Mouse (Mus musculus): ENCODE measurements around the gene Ubtd1. TPM values are rescaled to one million over a fixed set of nuclear protein-coding genes. Genes with fewer than 3 reads are reported as not detected.

Gene Ubtd1
- polyA plus RNA-seq, 1 experiment from 2014 or later, result 12.8 TPM

DNA sequence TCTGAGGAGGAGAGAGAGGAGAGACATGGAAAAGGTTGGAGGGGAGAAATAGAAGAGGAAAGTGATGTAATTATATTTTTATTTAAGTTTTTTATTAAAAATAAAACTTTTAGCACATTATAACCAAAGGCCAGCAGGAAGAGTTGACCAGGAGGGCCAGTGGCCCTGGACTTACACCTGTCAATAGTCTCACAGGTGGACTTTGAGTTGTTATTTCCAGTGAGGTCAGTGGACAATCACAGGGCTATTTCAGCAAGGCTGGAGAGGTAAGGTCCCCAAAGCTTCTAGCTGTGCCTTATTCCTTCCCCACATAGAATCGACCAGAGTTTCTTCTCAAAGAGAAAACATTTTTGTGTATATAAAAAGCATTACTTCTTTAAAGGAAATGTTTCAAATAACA, 68.7 kb downstream of the Ubtd1 start:
- H3K36me3 ChIP-seq, result no peaks in the 10 kb centered on the region
- WGBS, result 69% methylated on average over 1 of the region's 1 CpGs

DNA sequence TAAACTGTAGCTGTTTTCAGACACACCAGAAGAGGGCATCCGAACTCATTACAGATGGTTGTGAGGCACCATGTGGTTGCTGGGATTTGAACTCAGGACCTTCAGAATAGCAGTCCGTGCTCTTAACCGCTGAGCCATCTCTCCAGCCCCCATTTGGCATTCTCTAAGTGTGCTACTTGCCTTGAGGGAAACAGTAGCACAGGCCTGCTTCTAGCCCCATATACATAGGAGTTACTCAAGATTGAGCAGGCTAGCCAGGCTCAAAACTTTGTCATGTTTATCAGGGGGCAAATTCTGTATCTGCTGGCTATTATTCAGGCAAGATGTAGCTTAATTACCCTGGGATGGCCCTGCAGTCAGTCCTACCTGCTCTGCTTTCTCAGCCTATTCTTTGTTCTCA, 69.8 kb downstream of the Ubtd1 start:
- WGBS, result 78% methylated on average over 3 of the region's 3 CpGs
- Histone ChIP-seq H3K9ac (no peak overlapping the region), H3K36me3 (no peaks in the 10 kb centered on the region), H3K4me3 (no peak overlapping the region), H3K4me2 (no peak overlapping the region), H3K27me3 (replicated peaks) (no peaks in the 10 kb centered on the region), H3K9me3 (no peaks in the 10 kb centered on the region), H3K4me1 (no peaks in the 10 kb centered on the region), H3K27ac (replicated peaks) (no peak overlapping the region)
- ATAC-seq (ENCODE audit: extremely low read depth, insufficient number of reproducible peaks, low FRiP score, low TSS enrichment), result no peak

More for the DNA sequence above, 68.7 kb downstream of the Ubtd1 start:
- no peak overlapping the region for H3K9ac ChIP-seq
- no peaks in the 10 kb centered on the region for H3K27me3 ChIP-seq (replicated peaks)
- no peak overlapping the region for H3K4me3 ChIP-seq
- H3K9me3 ChIP-seq, result no peaks in the 10 kb centered on the region
- ATAC-seq (ENCODE audit: extremely low read depth, insufficient number of reproducible peaks, low FRiP score, low TSS enrichment), result no peak
- no peak overlapping the region for H3K27ac ChIP-seq (replicated peaks)
- H3K4me1 ChIP-seq, result peaks cover 7% of the 10 kb centered on the region
- no peak overlapping the region for H3K4me2 ChIP-seq

DNA sequence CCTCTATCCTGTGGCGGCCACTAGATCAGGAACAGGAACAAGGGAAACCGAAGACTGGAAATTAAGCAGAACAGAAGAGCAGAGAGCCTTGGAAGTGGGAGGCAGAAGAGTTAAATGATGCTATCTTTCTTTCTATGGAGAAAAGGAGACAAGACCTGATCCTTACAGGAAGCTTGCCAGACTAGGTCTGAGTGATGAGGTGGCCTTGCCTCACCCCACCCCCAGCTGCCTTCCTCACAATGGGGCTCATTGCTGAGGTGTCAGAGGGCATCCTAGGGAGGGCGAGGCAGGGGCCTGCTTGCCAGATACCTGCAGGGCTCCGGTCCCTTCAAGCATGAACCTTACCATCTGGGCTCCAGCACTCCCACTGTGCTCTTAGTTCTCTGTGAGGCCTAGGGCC, 70.4 kb downstream of the Ubtd1 start, which contains the start of gene 4933411K16Rik:
4933411K16Rik (plus strand) TSS at position 301 of the 400 bp plus-strand sequence.
- H3K27ac ChIP-seq (replicated peaks), result no peak within 1 kb of the TSS
- no peak within 1 kb of the TSS for H3K4me2 ChIP-seq
- no peaks in the 10 kb centered on the region for H3K9me3 ChIP-seq
- no peaks in the 10 kb centered on the region for H3K27me3 ChIP-seq (replicated peaks)
- H3K36me3 ChIP-seq, result no peaks in the 10 kb centered on the region
- H3K9ac ChIP-seq, result no peak within 1 kb of the TSS
- no peaks in the 10 kb centered on the region for H3K4me1 ChIP-seq
- no peak within 1 kb of the TSS for H3K4me3 ChIP-seq
- no peak for ATAC-seq (ENCODE audit: extremely low read depth, insufficient number of reproducible peaks, low FRiP score, low TSS enrichment)
- WGBS, result 66% methylated on average over 4 of the region's 4 CpGs

DNA sequence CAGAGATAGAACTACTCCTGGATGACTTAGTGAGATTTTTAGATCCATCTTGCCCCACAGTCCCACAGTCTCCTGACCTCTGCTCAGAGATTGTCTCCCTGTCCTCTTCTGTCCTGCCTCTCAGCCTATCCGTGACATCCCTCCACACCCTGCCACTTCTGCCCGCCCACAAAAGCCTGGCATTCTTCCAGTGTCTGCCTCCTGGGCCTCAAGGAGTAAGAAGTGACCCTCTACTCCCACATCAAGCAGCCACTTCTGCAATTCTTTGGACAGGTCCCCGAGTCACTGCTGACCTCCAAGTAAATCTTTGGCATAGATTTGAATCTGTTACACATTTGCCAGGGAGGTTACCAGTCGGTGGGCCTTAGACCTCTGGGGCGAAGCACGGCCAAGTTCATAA, 72.7 kb downstream of the Ubtd1 start:
- ATAC-seq (ENCODE audit: extremely low read depth, insufficient number of reproducible peaks, low FRiP score, low TSS enrichment), result no peak
- 58% methylated on average over 6 of the region's 6 CpGs for WGBS
- H3K27ac ChIP-seq (replicated peaks), result no peak overlapping the region

DNA sequence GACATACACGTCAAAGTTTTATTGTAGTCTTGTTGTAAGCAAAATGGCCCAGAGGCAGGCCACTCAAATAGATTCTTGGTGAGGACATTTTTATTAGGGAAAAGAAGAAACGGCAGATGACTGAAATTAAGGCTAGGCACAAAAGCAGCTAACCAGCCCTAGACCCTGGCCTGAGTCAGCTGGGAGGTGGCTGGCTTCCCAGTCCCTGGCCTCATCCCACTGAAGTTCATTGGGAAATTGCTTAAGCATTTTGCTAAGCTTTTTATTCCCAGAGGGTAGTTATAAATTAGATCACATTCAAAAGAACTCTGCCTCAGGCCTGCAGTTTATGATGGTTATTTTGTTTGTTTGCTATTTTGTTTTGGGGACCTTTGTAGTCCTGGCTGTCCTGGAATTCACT, 74.3 kb downstream of the Ubtd1 start:
- Histone ChIP-seq H3K4me3 (no peak overlapping the region), H3K9me3 (no peaks in the 10 kb centered on the region), H3K27ac (replicated peaks) (no peak overlapping the region), H3K27me3 (replicated peaks) (no peaks in the 10 kb centered on the region), H3K36me3 (no peaks in the 10 kb centered on the region), H3K4me1 (no peaks in the 10 kb centered on the region), H3K4me2 (no peak overlapping the region), H3K9ac (no peak overlapping the region)
- 72% methylated on average over 2 of the region's 2 CpGs for WGBS
- ATAC-seq (ENCODE audit: extremely low read depth, insufficient number of reproducible peaks, low FRiP score, low TSS enrichment), result no peak

More for the DNA sequence above, 72.7 kb downstream of the Ubtd1 start:
- H3K9ac ChIP-seq, result no peak overlapping the region
- no peaks in the 10 kb centered on the region for H3K36me3 ChIP-seq
- no peak overlapping the region for H3K4me3 ChIP-seq
- no peaks in the 10 kb centered on the region for H3K9me3 ChIP-seq
- no peak overlapping the region for H3K4me2 ChIP-seq
- no peaks in the 10 kb centered on the region for H3K4me1 ChIP-seq
- no peaks in the 10 kb centered on the region for H3K27me3 ChIP-seq (replicated peaks)

DNA sequence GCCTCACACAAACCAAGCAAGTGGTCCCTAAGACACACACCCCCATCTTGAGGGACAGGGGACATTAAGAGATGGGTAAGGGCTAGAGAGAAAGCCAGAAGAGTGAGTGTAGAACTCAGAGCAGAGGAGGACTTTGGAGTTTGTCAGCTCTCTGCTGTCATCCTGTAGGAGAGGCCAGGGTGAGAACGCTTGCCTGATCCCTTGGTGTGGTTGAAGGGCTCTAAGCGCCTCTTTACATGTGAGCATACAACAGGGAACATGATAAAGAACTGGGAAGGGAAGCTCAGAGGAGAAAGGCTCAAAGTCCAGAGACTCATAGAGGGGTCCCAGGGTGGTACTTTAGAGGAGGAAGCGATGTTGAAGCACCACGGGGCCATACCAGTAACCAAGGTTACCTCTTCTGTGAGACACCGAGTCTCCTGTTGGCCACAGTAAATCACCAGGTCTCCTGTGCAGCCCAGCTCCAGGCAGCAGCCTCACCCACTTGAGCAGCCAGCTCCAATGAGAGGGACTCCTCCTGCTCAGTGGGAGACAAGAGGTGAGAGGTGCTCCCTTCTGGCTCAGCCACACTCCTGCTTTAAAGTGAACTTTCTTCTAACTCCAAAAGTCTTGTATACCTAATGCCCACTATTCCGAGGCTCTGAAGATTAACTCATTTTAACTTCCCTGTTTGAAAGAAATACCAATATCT, 75.3 kb downstream of the Ubtd1 start:
- ATAC-seq (ENCODE audit: extremely low read depth, insufficient number of reproducible peaks, low FRiP score, low TSS enrichment), result no peak

DNA sequence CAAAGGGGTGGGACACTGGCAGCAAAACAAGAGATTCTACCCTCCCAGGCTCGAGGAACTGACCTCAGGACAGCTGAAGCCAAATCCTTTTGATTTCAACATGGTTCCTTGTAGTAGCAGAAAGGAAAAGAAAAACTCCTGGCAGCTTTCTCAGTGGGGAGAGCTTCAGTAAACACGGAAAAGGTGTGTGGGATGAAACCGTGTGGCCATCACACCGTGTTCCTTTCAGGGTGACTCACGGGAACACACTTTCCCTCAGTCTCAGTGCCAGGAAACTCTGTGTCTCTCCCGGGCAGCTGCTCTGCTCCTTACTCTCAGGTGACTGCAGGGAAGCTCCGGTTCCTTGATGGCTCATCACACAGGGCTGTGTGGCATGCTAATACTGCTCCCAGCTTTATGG, 76.9 kb downstream of the Ubtd1 start:
- no peaks in the 10 kb centered on the region for H3K9me3 ChIP-seq
- no peak for ATAC-seq (ENCODE audit: extremely low read depth, insufficient number of reproducible peaks, low FRiP score, low TSS enrichment)
- no peak overlapping the region for H3K4me2 ChIP-seq
- no peaks in the 10 kb centered on the region for H3K27me3 ChIP-seq (replicated peaks)
- 65% methylated on average over 7 of the region's 7 CpGs for WGBS
- H3K36me3 ChIP-seq, result no peaks in the 10 kb centered on the region
- no peak overlapping the region for H3K9ac ChIP-seq
- H3K4me1 ChIP-seq, result no peaks in the 10 kb centered on the region
- H3K4me3 ChIP-seq, result no peak overlapping the region
- no peak overlapping the region for H3K27ac ChIP-seq (replicated peaks)

More for the DNA sequence above, 75.3 kb downstream of the Ubtd1 start:
- no peaks in the 10 kb centered on the region for H3K27me3 ChIP-seq (replicated peaks)
- H3K4me1 ChIP-seq, result no peaks in the 10 kb centered on the region
- no peaks in the 10 kb centered on the region for H3K9me3 ChIP-seq
- 71% methylated on average over 6 of the region's 6 CpGs for WGBS
- no peak overlapping the region for H3K27ac ChIP-seq (replicated peaks)
- H3K36me3 ChIP-seq, result no peaks in the 10 kb centered on the region
- no peak overlapping the region for H3K4me2 ChIP-seq
- no peak overlapping the region for H3K4me3 ChIP-seq
- H3K9ac ChIP-seq, result no peak overlapping the region

DNA sequence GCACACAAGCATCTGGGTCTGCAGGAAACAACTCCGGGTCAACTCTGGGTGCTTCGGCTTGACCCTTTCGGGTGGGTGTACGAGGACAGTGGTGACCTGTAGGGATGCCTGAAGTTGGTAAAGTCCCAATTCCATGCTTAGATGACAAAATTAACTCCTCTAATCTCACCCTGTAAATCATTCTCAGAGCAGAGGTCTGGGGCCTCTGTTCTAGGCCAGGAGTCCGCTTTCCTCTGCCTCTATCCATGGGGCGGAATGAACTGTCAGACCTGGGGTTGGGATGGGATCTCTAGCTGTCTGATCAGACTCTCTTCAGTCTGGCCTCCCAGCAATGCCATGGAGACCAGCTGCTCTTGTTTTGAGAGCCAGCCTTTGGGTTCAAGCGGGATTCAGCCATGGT, 79.9 kb downstream of the Ubtd1 start:
- Histone ChIP-seq H3K4me1 (no peaks in the 10 kb centered on the region), H3K9ac (no peak overlapping the region), H3K9me3 (no peaks in the 10 kb centered on the region), H3K27ac (replicated peaks) (no peak overlapping the region), H3K4me3 (no peak overlapping the region), H3K4me2 (no peak overlapping the region), H3K36me3 (no peaks in the 10 kb centered on the region), H3K27me3 (replicated peaks) (no peaks in the 10 kb centered on the region)
- ATAC-seq (ENCODE audit: extremely low read depth, insufficient number of reproducible peaks, low FRiP score, low TSS enrichment), result no peak
- WGBS, result 80% methylated on average over 7 of the region's 7 CpGs

DNA sequence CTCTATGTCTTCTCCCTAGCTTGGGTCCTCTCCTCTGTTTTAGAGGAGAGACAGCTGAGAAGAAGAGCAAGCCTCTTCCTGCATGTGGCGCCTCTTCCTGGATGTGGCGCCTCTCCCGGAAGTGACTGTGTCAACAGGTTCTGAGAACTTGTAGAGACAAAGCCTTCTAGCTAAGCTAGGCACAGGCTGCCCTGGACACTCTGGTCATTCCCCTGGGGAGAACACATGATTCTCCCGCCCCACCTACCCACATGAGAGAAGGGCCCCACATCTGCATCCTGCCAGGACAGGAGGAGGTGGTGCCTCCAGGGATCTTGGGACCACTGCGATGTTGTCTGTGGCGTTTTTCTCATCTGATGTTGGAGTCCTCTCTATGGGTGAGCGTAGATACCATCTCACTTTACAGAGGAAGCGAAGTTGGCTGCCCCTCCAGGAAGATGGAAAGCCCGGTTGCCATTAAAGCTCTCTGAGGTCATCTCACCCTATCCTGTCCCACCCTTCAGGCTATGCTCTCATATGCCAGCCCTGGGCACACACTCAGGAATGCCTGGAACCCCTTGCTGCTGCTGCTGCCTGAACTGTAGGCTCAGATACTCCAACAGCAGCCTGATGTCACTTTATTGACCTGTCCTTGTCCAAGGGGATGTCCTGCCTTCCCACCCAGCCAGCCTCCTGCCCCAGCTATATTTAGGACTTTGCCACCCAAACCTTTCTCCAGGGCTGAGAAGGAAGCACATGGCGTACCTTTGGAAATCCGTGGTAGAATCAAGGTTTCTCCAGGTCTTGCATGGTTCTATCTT, 87.1 kb downstream of the Ubtd1 start:
- ATAC-seq (ENCODE audit: extremely low read depth, insufficient number of reproducible peaks, low FRiP score, low TSS enrichment), result no peak
- H3K9ac ChIP-seq, result no peak overlapping the region
- peaks cover 7% of the 10 kb centered on the region; the same call in 1 of the 2 replicates for H3K4me1 ChIP-seq
- H3K9me3 ChIP-seq, result no peaks in the 10 kb centered on the region
- H3K4me3 ChIP-seq, result no peak overlapping the region
- 64% methylated on average over 11 of the region's 11 CpGs for WGBS
- H3K27ac ChIP-seq (replicated peaks), result no peak overlapping the region
- no peaks in the 10 kb centered on the region for H3K27me3 ChIP-seq (replicated peaks)
- H3K4me2 ChIP-seq, result peak overlapping the region; percentile 38
- no peaks in the 10 kb centered on the region for H3K36me3 ChIP-seq

DNA sequence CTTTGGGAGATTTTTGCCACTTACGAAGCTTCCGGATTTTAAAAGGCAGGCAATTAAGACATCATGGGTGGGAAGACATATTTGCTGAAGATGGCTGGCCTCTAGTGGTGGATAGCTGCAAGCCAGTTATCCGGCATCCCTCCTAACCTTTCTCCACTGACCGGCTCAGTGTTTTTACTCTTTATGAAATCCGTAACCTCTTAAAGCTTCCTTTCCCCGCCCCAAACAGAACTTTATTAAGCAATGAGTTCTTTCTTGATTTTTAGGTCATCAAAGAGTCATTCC, 87.6 kb downstream of the Ubtd1 start:
- H3K36me3 ChIP-seq, result no peaks in the 10 kb centered on the region
- no peak for ATAC-seq (ENCODE audit: extremely low read depth, insufficient number of reproducible peaks, low FRiP score, low TSS enrichment)
- H3K4me1 ChIP-seq, result peaks cover 7% of the 10 kb centered on the region; the same call in 1 of the 2 replicates
- no peaks in the 10 kb centered on the region for H3K9me3 ChIP-seq
- WGBS, result 40% methylated on average over 6 of the region's 6 CpGs
- no peaks in the 10 kb centered on the region for H3K27me3 ChIP-seq (replicated peaks)
- H3K9ac ChIP-seq, result no peak overlapping the region
- H3K27ac ChIP-seq (replicated peaks), result no peak overlapping the region
- H3K4me3 ChIP-seq, result no peak overlapping the region
- peak overlapping the region; percentile 38 for H3K4me2 ChIP-seq

DNA sequence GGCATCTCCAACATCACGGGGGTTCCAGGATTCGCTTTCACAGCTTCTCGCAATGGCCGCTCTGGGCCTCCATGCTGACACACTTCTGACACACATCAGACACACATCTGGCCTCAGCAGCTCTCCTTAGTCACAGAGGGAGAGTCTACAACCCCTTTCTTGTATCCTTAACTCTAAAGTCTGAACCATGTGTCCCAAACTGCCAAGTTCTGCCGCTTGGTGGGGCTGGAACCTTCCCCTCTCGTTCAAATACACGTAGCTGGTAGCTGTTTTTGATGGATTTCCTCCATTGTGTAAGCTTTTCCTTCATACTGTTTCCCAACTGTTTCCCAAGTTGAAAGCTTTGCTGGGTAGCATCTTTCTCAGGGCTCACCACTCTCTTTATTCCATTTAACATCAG, 89.7 kb downstream of the Ubtd1 start:
- no peak for ATAC-seq (ENCODE audit: extremely low read depth, insufficient number of reproducible peaks, low FRiP score, low TSS enrichment)
- H3K4me1 ChIP-seq, result peaks cover 7% of the 10 kb centered on the region; the same call in 1 of the 2 replicates

More for the DNA sequence above, 89.7 kb downstream of the Ubtd1 start:
- Histone ChIP-seq H3K36me3 (peaks cover 10% of the 10 kb centered on the region), H3K9ac (no peak overlapping the region), H3K27me3 (replicated peaks) (no peaks in the 10 kb centered on the region), H3K4me2 (no peak overlapping the region), H3K27ac (replicated peaks) (no peak overlapping the region), H3K9me3 (no peaks in the 10 kb centered on the region), H3K4me3 (no peak overlapping the region)
- WGBS, result 60% methylated on average over 7 of the region's 7 CpGs
